Mouse (Mus musculus) hindbrain, embryonic 16.5 days (tissue): ENCODE measurements around the gene Sim2. TPM values are rescaled to one million over a fixed set of nuclear protein-coding genes. Genes with fewer than 3 reads are reported as not detected.

Source experiments
- ATAC-seq: fragments of 200-750 bp; cut with Nextera tagmentation; 2 replicates; pipeline ENCODE4 v1.8.0; 2017; ENCODE audit warnings: moderate TSS enrichment, moderate library complexity
- H3K27ac ChIP-seq: fragments of 300-500 bp; sonication (generic); 2 replicates; pipeline ENCODE4 v1.5.1; 2014; ENCODE audit warnings: low read depth, mild to moderate bottlenecking, control low read depth, low read length, moderate library complexity
- H3K27me3 ChIP-seq: fragments of 300-500 bp; sonication (generic); replicated peaks from 2 replicates; pipeline ENCODE4 v1.6.1; 2014; ENCODE audit warnings: low read length; ENCODE audit not compliant: control insufficient read depth, insufficient read depth
- H3K36me3 ChIP-seq: fragments of 300-500 bp; sonication (generic); 2 replicates; pipeline ENCODE4 v1.6.1; 2014; ENCODE audit warnings: mild to moderate bottlenecking, low read length, moderate library complexity, mixed read lengths; ENCODE audit not compliant: control insufficient read depth, insufficient read depth
- H3K4me1 ChIP-seq: fragments of 300-500 bp; sonication (generic); 2 replicates; pipeline ENCODE4 v1.6.1; 2014; ENCODE audit warnings: low read depth, low read length; ENCODE audit not compliant: control insufficient read depth, insufficient read depth
- H3K4me2 ChIP-seq: fragments of 300-500 bp; sonication (generic); 2 replicates; pipeline ENCODE4 v1.6.1; 2014; ENCODE audit warnings: mild to moderate bottlenecking, low read length, control low read depth, moderate library complexity
- H3K4me3 ChIP-seq: fragments of 300-500 bp; sonication (generic); 2 replicates; pipeline ENCODE4 v1.5.1; 2014; ENCODE audit warnings: mild to moderate bottlenecking, low read length, control low read depth, moderate library complexity
- H3K9ac ChIP-seq: fragments of 300-500 bp; sonication (generic); 2 replicates; pipeline ENCODE4 v1.6.1; 2014; ENCODE audit warnings: low read depth, mild to moderate bottlenecking, control low read depth, low read length, moderate library complexity
- H3K9me3 ChIP-seq: fragments of 300-500 bp; sonication (generic); 2 replicates; pipeline ENCODE4 v1.6.1; 2014; ENCODE audit warnings: mild to moderate bottlenecking, low read length, moderate library complexity; ENCODE audit not compliant: control insufficient read depth
- WGBS: fragments of 180-500 bp; shearing (Covaris S2); extraction: QIAGEN DNeasy Blood & Tissue Kit; methylation state at CpG from one replicate; pipeline ENCODE4 v1.1.7; 2014; 5-methylcytosine and 5-hydroxymethylcytosine counted together
- microRNA-seq: library from miRNA; unstranded; fragments of <30 nt; microRNA quantifications from one replicate; pipeline ENCODE4, GENCODE M21; 2017
- polyA plus RNA-seq: library from polyadenylated mRNA; unstranded; fragments of >200 nt; fragmentation: Nextera tagmentation; extraction: Ambion mirVana; gene quantifications from 2 replicates; pipeline ENCODE4 v1.2.1, GENCODE M21; 2015

Sim2 gene
- polyA plus RNA-seq, 1 experiment from 2014 or later, result not detected

DNA sequence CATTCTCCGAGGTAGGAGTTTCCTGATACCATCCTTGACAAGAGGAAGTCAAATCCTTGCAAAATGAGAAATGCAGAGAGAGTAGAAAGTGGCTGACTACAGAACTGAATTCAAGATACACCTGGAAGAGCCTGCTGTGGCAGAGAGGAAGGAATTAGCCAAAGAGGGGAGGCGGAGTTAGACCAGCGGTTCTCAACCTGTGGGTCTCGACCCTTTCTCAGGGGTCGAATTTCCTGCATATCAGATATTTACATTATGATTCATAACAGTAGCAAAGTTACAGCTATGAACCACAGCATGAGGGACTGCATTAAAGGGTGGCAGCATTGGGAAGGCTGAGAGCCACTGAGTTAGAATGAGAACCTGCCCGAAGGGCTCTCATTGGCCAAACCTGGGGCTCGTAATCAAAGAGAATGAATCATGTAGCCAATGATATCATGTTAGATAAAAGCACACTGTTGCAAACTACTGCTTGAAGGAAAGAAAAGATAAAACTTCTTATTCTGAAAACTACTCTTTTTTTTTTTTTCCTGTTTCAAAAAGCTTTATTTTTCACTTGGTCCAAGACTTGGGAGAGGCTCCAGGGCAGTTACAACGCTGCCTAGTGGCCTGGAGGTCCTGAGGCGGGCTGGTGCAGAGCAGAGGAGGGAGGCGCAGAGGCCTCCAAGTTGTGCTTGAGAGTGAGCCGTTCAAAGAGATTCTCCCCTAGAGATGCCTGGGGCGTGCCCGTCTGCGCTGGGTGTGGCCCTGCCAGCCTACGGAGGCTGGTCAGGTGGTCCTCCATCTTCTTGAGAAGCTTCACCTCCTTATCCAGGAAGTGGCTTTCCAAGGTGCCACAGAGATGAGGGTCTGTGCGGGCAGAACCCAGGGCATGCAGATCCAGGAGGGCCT is 84.2 kb downstream of the Sim2 start:
- no peak overlapping the region for H3K4me2 ChIP-seq
- H3K36me3 ChIP-seq, result no peaks in the 10 kb centered on the region
- H3K27me3 ChIP-seq, result no peaks in the 10 kb centered on the region; the same call in none of the 2 replicates
- H3K9ac ChIP-seq, result no peak overlapping the region
- 92% methylated on average over 16 of the region's 16 CpGs for WGBS
- no peaks in the 10 kb centered on the region for H3K9me3 ChIP-seq
- H3K4me3 ChIP-seq, result no peak overlapping the region
- H3K27ac ChIP-seq, result no peak overlapping the region
- peaks cover 4% of the 10 kb centered on the region for H3K4me1 ChIP-seq
- ATAC-seq, result no peak

DNA sequence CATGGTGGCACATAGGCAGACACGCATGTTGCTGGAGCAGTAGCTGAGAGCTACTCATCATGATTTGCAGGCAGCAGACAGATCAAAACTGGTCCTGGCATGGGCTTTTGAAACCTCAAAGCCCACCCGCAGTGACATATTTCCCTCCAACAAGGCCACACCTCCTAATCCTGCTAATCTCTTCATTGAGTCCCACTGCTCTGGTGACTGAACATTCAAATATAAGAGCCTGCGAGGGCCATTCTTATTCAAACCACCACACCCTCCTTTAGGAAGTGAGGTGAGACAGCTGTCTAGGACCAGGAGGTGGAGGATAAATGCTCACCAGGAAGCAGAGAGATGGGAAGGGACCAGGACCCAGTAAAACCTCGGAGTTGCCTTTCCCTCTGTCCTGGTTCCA is 85.5 kb downstream of the Sim2 start:
- peaks cover 1% of the 10 kb centered on the region for H3K4me1 ChIP-seq
- no peak overlapping the region for H3K4me3 ChIP-seq
- no peak overlapping the region for H3K4me2 ChIP-seq
- ATAC-seq, result no peak
- no peak overlapping the region for H3K27ac ChIP-seq
- WGBS, result 54% methylated on average over 4 of the region's 4 CpGs
- H3K36me3 ChIP-seq, result no peaks in the 10 kb centered on the region
- H3K27me3 ChIP-seq, result no peaks in the 10 kb centered on the region; the same call in none of the 2 replicates
- H3K9ac ChIP-seq, result no peak overlapping the region
- no peaks in the 10 kb centered on the region for H3K9me3 ChIP-seq

DNA sequence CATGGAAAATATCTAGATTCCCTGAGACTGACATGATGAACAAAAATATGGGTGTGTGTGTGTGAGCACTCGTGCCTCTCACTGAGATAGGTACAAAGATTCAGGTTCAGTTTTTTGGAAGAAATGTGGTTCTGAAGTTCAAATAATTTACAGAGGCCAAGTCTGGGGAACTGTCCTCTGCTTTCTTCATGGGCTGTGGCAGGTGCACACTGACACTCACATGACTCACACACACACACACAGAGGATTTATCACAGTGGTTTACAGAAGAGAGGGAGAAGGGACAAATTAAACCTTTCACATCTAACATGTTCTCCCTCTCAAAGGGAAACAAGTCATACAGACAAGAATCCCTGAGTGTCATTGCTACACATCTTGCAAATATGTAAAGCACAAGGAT is 88.6 kb downstream of the Sim2 start:
- no peak overlapping the region for H3K9ac ChIP-seq
- H3K4me1 ChIP-seq, result no peaks in the 10 kb centered on the region; the same call in 1 of the 2 replicates
- no peak overlapping the region for H3K27ac ChIP-seq
- ATAC-seq, result no peak
- WGBS, result 93% methylated on average over 1 of the region's 1 CpGs
- H3K36me3 ChIP-seq, result no peaks in the 10 kb centered on the region
- peaks cover 3% of the 10 kb centered on the region for H3K27me3 ChIP-seq
- no peak overlapping the region for H3K4me3 ChIP-seq
- no peak overlapping the region for H3K4me2 ChIP-seq
- H3K9me3 ChIP-seq, result no peaks in the 10 kb centered on the region

DNA sequence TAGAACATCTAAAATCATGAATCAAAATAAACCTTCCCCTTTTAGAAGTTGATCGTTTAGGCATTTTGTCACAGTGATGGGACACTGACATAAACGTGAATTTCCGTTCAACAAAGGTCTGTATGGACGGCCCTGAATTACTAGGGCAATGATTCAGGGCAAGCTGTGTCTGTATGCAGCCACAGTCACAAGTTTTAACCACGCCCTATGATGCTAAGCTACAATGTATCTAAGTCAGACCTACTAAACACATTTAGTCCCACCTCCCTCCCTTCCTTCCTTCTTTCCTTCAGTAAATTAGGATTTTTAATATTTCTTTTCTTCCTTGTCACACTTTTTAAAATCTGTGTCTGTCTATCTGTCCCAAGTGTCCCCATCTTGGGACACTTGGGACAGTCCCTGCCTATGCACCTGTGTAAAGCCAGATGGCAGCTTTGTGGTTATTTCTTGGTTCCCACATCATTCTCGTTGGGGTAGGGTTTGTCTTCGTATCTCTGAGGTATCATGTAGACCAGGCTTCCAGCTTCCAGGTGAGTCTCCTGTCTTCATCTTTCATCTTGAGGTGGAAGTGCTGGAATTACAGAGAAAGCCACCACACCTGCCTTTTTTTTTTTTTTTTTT is 90.7 kb downstream of the Sim2 start:
- no peak for ATAC-seq
- H3K4me2 ChIP-seq, result no peak overlapping the region
- WGBS, result 89% methylated on average over 7 of the region's 7 CpGs

More for the DNA sequence above, 90.7 kb downstream of the Sim2 start:
- Histone ChIP-seq H3K9me3 (no peaks in the 10 kb centered on the region), H3K36me3 (no peaks in the 10 kb centered on the region), H3K4me3 (no peak overlapping the region), H3K9ac (no peak overlapping the region), H3K27me3 (peaks cover 3% of the 10 kb centered on the region), H3K4me1 (peaks cover 13% of the 10 kb centered on the region), H3K27ac (no peak overlapping the region)

Small RNAs within 50 kb of the gene (microRNA-seq; reads per million reads assigned to microRNA genes)
- gene Gm23062, result not detected

Other genes with a start within 250 kb of the Sim2 start
- gene Chaf1b, start 201.0 kb upstream of the Sim2 start, polyA plus RNA-seq, result 17.9 and 20.0 TPM in 2 replicates
- gene Cldn14, start 76.1 kb upstream of the Sim2 start, polyA plus RNA-seq, result not detected in 2 replicates
- 7.9 and 8.3 TPM in 2 replicates for gene Hlcs, start 228.6 kb downstream of the Sim2 start, polyA plus RNA-seq
- gene Ripply3, start 243.5 kb downstream of the Sim2 start, polyA plus RNA-seq, result 0.84 and 1.3 TPM in 2 replicates